Mouse (Mus musculus) B cell, adult 67 days (primary cell): Measurements from ENCODE around the gene Vcp. TPM values are rescaled to one million over a fixed set of nuclear protein-coding genes. Genes with fewer than 3 reads are reported as not detected.

Experiments
- total RNA-seq, 2 experiments: library from RNA; stranded (reverse); gene quantifications; 4 replicates each; pipeline ENCODE4 v1.2.4; 2023

The Vcp gene
- total RNA-seq, result 100 to 1,000 TPM; 107 to 119 TPM

GRCm38 (mm10) chr4:43000141-43000986 is at the start of gene Vcp:
Gene Vcp, minus strand, starts transcription at chr4:43000507.

GRCm38 (mm10) chr4:43045659-43046302 is 45.5 kb upstream of the Vcp start, which contains the start of gene Fam214b:
Gene Fam214b, minus strand, starts transcription at chr4:43046220.

GRCm38 (mm10) chr4:43031237-43031995 is 31.1 kb upstream of the Vcp start, which contains the start of gene Stoml2:
Gene Stoml2, minus strand, starts transcription at chr4:43031710.

GRCm38 (mm10) chr4:43025084-43025960 is 25.0 kb upstream of the Vcp start, which contains the start of gene Pigo:
Gene Pigo, minus strand, starts transcription at chr4:43025819.

GRCm38 (mm10) chr4:43010161-43011038 is 10.1 kb upstream of the Vcp start, which contains the start of gene Fancg:
Gene Fancg, minus strand, starts transcription at chr4:43010506.

GRCm38 (mm10) chr4:42969304-42969703 is 31.0 kb downstream of the Vcp start, which contains the start of gene 1700022I11Rik:
Gene 1700022I11Rik, plus strand, starts transcription at chr4:42969604.

GRCm38 (mm10) chr4:42949676-42950051 is 50.6 kb downstream of the Vcp start, which contains the start of gene Dnajb5:
Gene Dnajb5, plus strand, starts transcription at chr4:42949814.

Other genes starting within 250 kb of the Vcp start
- not detected for gene Ccl19, start 243.9 kb downstream of the Vcp start, total RNA-seq
- gene Ccl21a, start 226.5 kb downstream of the Vcp start, total RNA-seq, result not detected
- gene Fam205a1, start 146.6 kb downstream of the Vcp start, total RNA-seq, result not detected
- not detected for gene Gm12394, start 143.7 kb downstream of the Vcp start, total RNA-seq
- gene Fam205c, start 126.3 kb downstream of the Vcp start, total RNA-seq, result not detected
- gene Phf24, start 83.8 kb downstream of the Vcp start, total RNA-seq, result not detected
- 10 to 100 TPM; 30.5 to 36.6 TPM for gene Dnajb5, start 50.7 kb downstream of the Vcp start, total RNA-seq
- gene 1700022I11Rik, start 30.9 kb downstream of the Vcp start, total RNA-seq, result 1 to 10 TPM in 1 of 2 experiments, not detected in 1; 1.2 TPM
- 10 to 100 TPM; 34.4 to 36.7 TPM for gene Fancg, start 10.0 kb upstream of the Vcp start, total RNA-seq
- gene Pigo, start 25.3 kb upstream of the Vcp start, total RNA-seq, result 10 to 100 TPM; 35.7 to 37.4 TPM
- gene Stoml2, start 31.2 kb upstream of the Vcp start, total RNA-seq, result 10 to 100 TPM; 80.4 to 84.8 TPM
- 10 to 100 TPM; 20.0 to 24.6 TPM for gene Fam214b, start 45.7 kb upstream of the Vcp start, total RNA-seq
- under 1 TPM; 0.33 to 0.96 TPM for gene Unc13b, start 58.4 kb upstream of the Vcp start, total RNA-seq